Mouse (Mus musculus) right cerebral cortex, postnatal 4 days (tissue): ENCODE data around the gene Galnt16.

Experiments
- DNase-seq: peaks from one replicate; pipeline ENCODE4 v3.0.0-alpha.2; 2022

Galnt16 gene

DNA sequence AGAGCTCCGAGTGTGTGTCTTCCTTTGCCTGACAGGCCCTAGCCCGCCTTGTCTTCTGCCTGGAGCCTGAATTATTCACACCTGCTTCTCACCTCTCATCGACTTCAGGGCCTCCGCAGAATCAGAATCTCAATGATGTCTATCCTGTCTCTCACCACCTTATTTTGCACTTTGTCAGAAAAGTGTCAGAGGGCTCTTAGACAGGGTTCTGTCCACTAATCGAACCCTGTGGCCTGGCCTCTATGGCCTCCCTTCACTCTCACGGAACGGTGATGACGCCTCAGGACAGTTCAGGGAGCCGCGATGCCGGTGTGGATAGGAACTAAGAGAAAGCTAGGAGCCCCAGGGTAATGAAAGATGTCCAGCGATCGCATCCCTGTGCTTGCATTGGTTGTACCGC, at the start of gene Galnt16:
Gene Galnt16 (plus strand): TSS at position 301 of the 400 bp plus-strand sequence.
- DNase-seq, result no peak

DNA sequence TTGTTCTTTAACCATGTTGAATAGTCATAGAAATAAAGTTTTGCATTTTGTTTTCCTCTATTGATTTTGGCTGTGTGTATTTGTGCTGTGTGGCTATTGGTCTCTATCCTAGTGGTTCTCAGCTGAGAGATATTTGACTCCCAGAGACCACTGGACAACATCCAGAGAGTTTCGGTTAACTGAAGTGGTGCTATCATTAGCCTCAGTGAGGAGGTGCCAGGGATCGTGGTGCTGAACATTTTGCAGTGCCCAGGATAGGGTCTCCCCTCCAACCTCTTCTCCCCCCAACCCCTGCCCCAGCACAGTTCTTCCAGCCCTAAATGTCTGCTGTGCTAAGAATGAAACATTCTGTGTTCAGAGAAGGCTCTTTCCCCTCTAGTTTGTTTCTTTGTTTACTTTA, 47.9 kb upstream of the Galnt16 start:
- no peak for DNase-seq

DNA sequence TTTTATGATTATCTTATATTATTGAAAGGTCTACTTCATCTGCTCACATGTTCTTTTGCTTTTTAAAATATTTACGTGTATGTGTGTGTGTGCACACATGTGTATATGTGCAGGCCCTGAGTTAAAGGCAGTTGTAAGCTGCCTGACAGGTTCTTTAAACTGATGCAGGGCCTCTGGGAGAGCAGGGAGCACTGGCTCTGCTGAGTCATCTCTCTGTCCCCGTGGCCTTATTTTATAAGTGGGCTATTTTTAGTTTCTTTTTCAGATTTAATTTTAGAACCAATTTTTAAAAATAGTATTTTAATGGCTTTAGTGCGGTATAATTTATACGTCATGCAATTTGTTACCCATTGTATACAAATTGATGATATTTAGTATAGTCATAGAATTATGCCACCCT, 46.2 kb upstream of the Galnt16 start:
- no peak for DNase-seq

DNA sequence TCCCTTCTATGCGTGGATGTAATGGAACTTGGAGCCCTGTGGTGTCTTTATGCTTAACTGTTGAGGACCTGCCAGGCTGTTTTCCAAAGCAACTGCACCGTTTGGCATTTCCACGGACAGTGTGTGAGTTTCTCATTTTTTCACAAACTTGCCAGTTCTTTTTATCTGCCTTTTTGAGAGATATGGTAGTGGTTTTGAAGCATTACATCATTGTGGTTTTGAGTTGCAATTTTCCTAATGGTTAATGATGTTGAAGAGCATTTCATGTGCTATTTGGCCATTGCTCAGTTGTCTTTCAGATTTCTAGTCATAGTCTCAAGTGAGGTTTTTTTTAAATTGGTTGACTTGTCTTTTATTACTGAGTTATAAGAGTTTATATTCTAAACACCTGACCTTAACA, 44.3 kb upstream of the Galnt16 start:
- DNase-seq, result no peak

DNA sequence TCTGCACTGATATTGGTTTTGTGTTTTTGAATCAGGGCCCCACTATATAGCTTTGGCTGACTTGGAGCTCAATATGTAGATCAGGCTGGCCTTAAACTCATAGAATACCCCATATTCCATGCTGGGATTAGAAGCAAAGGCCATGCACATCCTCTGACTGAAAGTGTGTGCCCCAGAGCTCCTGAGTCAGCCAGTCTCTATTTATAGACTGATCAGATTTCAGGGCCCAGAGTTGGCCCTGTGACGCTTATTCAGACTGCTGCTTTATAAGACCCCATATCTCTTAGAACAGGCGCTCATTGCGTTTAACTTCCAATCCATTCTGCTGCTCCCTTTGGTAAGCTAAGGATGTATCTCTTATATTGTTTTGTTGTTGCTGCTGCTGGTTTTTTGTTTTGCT, 38.1 kb upstream of the Galnt16 start:
- DNase-seq, result no peak

DNA sequence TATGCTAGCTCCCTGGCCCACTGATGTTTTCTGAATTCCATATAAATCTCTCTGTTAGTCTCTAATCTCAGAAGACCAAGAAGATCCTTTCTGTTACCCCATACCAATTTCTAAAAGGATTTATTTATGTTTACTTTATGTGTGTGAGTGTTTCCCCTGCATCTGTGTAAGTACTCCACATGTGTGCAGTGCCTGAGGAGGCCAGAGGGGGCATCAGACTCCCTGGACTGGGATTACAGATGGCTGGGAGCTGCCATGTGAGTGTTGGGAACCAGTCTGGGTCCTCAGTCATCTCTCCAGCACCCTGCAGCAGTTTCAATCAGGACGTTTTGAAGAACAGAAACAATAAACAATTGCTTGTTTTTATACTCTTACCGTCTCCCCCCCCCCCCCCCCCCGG, 34.7 kb upstream of the Galnt16 start:
- DNase-seq, result no peak

DNA sequence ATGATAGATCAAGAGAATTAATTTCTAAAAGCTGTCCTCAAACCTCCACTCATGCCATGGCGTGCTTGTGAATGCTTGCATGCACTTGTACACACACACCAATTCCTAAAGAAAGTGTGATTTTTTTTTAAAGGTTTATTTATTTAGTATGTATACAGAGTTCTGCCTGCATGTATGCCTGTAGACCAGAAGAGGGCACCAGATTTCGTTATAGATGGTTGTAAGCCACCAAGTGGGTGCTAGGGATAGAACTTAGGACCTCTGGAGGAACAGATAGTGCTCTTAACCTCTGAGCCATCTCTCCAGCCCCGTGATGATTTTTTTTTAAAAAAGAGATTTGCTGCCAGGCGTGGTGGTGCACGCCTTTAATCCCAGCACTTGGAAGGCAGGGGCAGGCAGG, 24.8 kb upstream of the Galnt16 start:
- no peak for DNase-seq

DNA sequence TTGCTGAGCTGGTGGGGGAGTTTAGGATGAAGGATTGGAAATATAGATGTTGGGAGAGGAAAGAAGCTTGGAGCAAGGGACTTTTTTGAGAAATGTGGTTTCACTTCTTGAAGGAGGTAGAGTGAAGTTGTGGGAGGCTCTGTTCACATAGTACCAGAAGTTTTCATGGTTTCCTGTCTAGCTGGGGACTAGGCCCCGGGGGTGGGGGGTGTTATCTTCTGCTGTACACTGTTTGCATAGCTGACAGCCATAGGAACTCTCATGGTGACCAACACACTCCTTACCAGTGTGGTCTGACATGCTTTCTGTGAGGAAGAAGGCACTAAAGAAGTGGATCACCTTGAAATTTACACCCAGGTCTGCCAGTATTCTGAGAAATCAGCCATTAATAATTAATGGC, 22.4 kb upstream of the Galnt16 start:
- no peak for DNase-seq

DNA sequence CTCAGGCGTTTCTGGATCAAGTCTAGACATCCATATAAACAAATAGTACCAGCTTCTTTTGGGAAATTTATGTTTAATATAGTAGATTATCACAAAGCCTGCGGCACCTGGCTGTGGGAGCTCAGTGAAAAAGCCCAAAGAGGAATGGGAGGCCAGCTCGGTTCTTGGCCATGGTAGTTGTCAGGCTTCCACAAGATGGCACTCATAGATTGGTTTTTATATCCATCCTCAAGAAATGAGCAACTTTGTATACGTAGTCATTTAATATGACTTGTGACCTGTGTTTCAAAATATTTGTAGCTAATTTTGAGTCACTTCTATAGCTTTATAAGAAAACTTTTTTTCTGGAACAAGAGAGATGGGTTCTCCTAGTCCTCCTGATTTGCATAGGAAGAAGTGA, 19.7 kb upstream of the Galnt16 start:
- peak; percentile 17 for DNase-seq

DNA sequence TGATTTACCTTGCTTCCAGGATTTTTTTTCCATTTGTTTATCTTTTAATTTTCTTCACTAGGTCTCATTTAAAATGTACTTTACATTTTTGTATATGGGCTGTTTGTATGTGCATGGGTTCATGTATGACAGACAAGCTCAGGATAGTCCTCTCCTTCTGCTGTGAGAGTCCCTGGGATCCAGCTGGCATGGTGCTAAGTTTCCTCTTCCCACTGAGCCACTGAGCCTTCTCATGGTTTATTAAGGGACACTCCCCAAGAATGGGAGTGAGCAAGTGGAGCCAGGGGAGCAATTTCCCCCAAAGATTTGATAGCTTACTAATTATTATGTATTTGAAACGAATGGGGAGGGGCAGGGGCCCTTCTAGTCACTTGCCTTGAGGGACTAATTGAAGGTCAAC, 17.6 kb upstream of the Galnt16 start:
- DNase-seq, result no peak

DNA sequence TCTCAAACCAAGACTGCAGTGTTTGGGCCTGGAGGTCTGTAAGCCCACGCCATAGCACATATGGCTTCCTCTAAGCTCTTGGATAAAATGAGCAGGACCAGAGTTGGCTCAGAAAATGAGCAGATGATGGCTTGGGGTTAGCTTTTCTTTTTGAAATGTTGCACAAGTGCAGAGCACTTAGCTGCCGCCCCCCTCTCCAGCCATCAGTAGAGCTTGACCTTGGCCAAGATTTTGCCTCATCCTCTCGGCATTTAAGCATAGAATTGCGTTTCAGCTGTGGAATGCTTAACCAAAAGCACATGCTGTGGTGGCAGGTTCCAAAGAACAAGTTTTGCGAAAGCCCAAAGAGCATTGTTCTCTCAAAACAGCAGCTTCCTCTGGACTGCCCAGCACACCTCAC, 13.4 kb upstream of the Galnt16 start:
- DNase-seq, result no peak

DNA sequence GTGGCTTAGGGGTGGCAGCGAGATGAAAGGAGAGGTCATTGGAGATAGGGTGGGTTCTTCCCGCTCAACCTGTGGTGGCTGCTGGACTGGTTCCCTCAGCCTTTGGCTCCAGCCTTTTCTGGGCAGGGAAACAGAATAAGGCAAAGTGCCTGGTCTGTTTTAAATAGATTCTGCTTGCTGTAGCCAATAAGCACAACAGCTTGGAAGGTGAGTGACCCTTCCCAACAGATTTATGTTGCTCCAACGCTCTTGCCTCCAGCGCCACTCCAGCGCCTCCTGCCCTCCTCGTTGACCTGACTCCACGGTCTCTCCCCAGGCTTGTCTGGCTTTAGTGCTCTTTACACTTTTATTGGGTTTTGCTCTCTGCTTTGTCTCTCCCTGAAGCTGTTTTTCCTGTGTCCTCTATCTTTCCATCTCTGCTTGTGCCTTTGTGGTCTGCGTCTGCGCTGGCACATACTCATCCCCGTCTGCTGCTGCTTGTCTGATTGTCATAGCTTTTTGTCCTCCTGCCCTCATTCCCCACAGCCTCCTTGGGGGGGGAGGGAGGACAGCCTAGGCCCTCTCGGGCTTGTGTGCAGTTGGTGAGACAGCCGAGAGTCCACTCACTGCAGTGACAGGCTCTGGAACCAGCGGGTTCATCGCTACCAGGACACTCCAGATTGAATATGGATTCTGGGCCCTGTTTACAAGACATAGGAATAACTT, 10.9 kb upstream of the Galnt16 start:
- DNase-seq, result no peak

DNA sequence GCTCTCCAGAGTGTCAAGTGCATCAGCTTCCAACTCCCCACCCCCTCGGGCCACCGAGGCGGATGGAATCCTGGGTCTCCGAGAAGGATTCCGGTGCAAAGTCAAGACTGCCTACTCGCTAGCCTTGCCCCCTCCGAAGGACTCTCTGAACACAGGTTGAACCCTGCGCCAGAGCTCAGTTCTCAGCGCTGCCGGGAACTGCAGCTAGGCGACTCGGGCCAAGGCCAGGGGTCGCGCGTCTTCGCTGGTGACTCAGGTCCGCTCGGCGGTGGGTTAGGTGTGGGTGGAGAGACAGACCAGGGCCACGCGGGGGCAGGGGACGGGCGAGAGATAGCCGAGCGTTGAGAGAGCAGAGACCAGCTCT, 298 bp downstream of the Galnt16 start:
- peak; percentile 44 for DNase-seq

DNA sequence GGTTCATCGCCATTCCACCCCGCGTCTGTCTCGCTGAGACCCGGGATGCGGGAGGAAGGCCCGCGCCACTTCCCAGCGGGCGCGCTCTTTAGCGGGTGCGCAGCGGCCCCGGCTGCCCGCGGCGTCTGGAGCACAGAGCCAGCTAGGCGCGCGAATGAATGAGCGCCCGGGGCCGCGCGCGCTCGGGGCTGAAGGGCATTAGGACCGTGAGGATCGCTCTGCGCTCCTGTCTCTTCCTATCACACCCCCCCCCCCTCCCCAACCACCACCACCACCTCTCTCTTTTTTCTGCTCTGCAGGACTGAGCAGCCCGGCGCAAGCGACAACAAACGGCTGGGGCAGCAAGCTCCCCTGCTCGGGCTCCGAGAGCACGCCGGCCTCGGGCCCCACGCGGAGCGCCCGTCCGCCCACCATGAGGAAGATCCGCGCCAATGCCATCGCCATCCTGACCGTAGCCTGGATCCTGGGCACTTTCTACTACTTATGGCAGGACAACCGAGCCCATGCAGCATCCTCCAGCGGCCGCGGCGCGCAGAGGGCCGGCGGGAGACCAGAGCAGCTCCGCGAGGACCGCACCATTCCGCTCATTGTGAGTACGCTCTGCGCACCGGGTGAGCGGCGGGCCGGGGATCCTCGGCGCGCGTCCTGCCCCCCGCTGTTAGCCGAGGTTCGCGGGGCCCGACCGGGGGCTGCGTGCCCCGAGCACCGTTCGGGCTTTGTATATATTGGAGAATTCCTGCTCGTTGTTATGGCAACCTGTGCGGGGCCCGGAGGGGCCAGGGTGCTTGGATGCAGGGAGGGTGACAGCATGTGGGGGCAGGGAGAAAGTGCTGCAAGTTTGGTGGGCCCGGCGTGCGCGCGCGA, 912 bp downstream of the Galnt16 start:
- peak; percentile 68 for DNase-seq

DNA sequence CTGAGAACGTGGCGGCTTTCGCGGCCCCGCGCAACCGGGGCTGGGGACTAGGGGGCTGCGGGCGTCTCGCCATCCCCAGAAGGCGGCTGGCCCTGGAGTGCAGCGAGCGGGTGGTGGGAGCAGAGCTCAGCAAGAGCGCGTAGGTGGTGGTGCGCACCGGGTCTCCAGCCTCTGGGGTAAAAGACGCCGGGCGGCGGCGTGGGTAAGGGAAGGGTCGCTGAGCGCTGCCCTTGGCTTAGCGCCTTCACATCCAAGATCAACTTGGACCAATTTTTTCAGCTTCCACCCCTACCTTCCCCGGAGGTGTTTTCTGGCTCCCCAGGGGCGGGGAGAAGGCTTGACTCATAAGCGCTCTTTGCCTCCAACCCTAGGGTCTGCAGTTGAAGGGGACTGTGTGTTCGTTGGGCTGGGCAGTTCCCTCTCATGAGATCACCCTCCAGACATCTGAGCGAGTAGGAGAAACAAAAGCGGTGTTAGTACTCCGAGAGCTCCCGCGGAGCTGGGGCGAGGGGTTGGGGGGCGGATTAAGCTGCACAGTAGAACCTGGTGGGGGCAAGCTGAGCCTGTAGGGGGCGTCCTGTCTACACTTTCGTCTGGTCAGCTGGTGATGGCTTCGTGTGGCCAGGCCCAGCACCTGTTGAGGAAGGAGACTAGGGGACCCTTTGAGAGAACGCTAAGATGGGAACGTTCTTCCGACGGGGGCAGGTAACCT, 1.7 kb downstream of the Galnt16 start:
- DNase-seq, result peak; percentile 80

DNA sequence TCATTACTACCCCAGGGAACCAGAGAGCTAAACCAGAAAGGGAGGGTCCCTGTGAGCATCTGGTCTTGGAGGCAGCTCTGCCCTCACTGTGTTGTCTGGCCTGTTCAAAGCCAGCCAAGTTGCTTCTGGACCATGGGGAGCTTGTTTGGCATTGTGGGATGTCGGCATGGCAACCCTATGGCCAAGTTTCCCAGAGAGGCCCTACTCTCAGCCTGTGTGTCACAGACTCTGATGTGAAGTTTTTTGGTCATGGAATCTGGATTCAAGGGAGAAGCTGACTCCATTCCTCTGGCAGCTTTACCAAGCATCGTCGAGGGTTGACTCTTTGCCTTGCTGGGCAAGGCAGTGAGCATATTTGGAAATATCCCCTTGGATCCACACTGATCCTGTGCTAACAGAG, 3.9 kb downstream of the Galnt16 start:
- DNase-seq, result no peak

DNA sequence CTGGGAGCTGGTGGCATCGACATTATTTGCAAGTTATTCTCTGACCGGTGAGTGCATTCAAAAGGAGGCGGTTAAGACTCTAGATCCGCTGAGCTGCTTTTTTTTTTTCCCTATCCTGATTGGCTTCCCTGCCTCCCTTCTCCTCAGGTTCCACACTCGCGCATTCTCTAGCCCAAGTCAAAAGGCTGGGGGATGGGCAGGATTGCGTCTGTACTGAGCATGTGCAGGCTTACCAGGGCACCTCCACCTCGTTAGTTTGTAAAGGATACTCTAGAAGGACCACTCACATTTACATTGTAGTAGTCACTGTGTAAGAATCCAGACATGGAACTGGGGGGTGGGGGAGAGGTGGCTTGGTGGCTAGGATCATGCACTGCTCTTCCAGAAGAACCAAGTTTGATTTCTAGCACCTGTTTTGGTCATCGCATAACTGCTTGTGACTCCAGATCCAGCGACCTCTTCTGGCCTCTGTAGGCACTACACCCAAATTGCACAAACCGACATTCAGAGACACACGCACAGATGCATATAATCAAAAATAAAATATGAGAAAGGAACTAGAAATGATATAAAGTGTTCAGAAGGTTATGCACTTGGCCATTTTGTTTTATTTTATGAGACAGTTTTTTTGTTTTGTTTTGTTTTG, 6.3 kb downstream of the Galnt16 start:
- DNase-seq, result no peak

DNA sequence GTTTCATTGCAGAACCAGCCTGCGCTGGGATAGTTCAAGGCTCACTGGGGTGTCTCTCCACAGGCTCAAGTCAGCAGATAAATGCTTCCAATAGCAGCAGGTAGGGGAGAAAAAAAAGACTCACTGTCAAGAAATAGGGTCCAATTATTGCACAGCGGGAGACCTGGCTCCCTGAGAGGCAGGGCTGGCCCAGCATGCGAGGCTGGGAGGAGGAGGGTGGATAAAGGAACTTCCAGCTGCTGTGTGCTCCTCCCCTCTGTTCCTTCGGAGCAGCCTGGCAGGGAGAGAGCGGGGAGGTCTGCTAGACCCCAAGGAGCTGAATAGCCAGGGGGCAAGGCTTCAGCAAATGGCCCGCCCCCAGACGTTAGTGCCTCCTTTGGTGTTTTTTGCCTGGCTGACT, 7.4 kb downstream of the Galnt16 start:
- no peak for DNase-seq

DNA sequence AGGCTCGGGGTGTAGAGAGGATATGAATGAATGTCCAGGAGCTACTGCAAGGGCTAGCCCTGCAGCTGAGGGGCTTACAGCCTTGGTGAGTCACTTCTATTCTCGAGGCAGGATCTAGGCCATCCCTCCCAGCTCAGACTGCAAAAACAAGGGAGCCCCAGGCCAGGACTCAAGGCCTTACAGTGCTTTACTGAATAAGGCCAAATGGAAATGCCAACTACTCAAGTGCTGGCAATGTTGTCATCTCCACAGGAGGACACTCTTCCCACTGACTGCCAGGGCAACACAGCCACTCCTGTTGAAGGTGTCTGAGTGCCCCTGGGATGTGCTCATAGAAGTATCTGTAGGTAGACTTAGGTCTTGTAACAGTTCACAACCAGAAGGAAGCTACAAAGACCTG, 8.4 kb downstream of the Galnt16 start:
- DNase-seq, result no peak

DNA sequence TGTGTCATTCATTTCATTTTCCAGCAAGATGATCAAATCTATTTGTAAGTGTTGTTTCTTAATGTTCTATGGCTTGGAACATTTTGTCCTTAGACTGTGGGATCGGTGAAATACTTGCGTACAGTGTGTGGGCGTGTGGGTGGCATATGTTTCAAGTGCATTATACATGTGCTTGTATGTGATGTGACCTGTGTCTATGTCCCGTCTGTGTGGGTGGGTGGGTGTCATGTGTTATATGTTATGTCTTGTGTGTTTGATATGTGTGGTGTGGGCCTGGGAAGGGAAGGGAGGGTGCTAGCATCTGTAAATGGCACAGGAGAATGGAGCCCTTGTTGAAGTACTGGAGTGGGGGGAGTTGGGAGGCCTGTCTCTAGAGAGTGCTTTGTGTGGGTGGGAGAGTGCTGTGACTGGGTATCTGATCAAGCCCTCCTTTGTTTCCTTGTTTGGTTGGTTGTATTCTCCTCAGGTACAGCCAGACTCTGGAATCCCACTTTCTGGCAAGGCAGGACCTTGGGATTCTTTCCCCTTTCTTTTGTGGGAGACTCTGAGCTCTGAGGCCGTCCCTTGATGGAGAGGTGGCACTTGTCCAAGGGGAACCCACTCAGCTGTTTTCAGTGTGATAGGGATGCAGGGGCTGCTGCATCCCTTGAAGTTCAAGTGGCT, 9.8 kb downstream of the Galnt16 start:
- DNase-seq, result no peak

DNA sequence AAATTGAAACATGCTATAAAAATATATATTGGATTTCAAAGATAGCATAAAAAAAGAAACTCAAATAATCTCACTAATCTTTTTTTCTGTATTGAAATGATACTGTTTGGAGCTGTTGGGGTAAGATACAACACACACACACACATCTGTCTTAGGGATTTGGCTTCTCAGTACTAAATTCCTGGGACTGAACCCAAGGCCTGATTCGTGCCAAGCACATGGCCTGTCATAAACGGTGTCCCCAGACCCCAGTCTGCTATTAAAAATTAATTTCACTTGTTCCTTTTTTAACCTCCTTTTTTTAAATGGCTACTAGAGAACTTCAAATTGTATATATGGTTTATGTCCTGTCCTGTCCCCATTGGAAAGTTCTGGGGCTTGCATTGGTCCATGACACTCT, 12.0 kb downstream of the Galnt16 start:
- DNase-seq, result no peak

DNA sequence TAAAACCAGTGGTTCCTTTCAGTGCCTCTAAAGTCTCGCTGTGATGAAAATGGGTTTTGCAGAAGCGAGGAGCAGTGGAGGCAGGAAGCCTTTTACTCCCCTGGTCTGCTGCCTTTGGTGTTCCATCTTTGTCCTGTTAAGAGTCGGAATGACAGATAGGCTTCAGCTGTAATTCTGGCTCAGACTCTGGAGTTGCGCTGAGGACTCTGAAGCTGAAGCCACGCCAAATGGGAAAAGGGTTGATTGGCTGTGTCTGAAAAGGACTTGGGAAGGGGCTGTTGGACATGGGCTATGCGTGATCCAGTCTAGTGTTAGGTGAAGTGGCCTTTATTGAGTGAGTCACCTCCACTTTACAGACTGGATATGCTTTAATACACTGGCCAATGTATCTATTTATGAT, 12.6 kb downstream of the Galnt16 start:
- DNase-seq, result no peak

DNA sequence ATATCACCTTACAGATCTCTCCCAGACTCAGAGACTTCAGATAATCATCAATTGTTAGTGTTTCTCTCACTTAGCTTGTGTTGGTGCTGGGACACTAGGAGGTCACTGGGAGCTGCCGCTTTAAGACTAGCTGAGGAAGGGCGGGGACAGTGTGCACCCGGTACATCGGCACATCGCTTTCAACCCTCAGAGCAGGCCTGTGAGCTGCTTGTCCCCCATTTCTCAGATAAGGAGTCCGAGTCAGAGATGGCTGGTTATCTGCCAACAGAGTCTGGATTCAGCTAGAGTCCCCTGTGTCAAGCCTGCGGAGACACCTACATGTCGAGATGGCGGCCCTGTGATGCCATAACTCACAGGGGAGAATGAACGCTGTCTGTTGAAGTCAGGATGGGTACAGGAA, 13.5 kb downstream of the Galnt16 start:
- DNase-seq, result no peak
